18 mouse cellular contexts compared by ENCODE assay signal in the genomic region with DNA sequence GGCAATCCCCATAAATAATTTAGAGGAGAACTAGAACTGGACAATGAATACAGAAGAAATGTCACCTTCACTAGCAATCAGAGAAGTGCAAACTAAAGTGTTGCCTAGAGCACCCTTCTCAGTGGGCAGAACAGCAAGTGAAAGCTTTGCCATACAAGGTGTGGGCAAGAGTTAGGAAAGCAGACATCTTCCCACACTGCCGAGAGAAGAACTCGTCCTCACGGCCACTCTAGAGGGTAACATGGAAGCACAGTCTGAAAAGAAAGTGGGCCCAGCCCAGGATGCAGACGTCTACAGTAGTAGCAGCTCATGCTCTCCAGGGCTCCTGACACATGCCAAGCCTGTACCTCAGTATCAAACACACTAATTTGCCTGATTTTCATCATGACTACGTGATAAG.
"Had no signal": no experiment of that assay in that cellular context is flagged by ENCODE, and none has a peak within 500 bp of the region (broad histone marks: within the 10 kb centered on the region; RNA-seq: fewer than 3 reads in every experiment).

No protein-coding gene starts in this region.

- H3K9me3 ChIP-seq: midbrain, embryonic 10.5 days; midbrain, embryonic 12.5 days; neural tube, embryonic 13.5 days; neural tube, embryonic 15.5 days had no signal

- H3K4me2 ChIP-seq: lung, embryonic 14.5 days; midbrain, embryonic 12.5 days; neural tube, embryonic 13.5 days; neural tube, embryonic 15.5 days had no signal

- H3K27ac ChIP-seq: midbrain, embryonic 10.5 days; midbrain, embryonic 12.5 days; neural tube, embryonic 13.5 days; neural tube, embryonic 15.5 days had no signal

- ATAC-seq: midbrain, embryonic 16.5 days had no signal

- H3K9ac ChIP-seq: lung, embryonic 14.5 days; midbrain, embryonic 12.5 days; neural tube, embryonic 13.5 days; neural tube, embryonic 15.5 days had no signal

- H3K4me3 ChIP-seq: midbrain, embryonic 10.5 days; midbrain, embryonic 12.5 days; myocyte; neural tube, embryonic 13.5 days; neural tube, embryonic 15.5 days had no signal

- DNase-seq: lung, adult 18-20 months; lung, embryonic 14.5 days; lung, postnatal 10 days; lung, postnatal 4 days; midbrain, embryonic 14.5 days; retina, postnatal 1 day; right cerebral cortex, postnatal 14 days; right cerebral cortex, postnatal 4 days; spleen, adult 18-20 months; thymus, adult 18-20 months; thymus, postnatal 14 days; thymus, postnatal 36 days had no signal

- H3K36me3 ChIP-seq: midbrain, embryonic 10.5 days; midbrain, embryonic 12.5 days; neural tube, embryonic 13.5 days; neural tube, embryonic 15.5 days had no signal

- H3K27me3 ChIP-seq: neural tube, embryonic 13.5 days; neural tube, embryonic 15.5 days had no signal
